Mouse (Mus musculus) limb, embryonic 10.5 days (tissue): ENCODE measurements around the gene Ppp3r1. TPM values are rescaled to one million over a fixed set of nuclear protein-coding genes. Genes with fewer than 3 reads are reported as not detected.

Experiments used
- DNase-seq: peaks from one replicate; pipeline ENCODE4 v3.0.0-alpha.2; 2017; ENCODE audit warnings: low spot score
- H3K27ac ChIP-seq: fragments of 300-500 bp; sonication (generic); 2 replicates; pipeline ENCODE4 v1.5.1; 2016; ENCODE audit warnings: mild to moderate bottlenecking
- H3K27me3 ChIP-seq: fragments of 300-500 bp; sonication (generic); 2 replicates; pipeline ENCODE4 v1.6.1; 2016; ENCODE audit warnings: low read depth, mild to moderate bottlenecking; ENCODE audit not compliant: poor library complexity, severe bottlenecking
- H3K36me3 ChIP-seq: fragments of 300-500 bp; sonication (generic); 2 replicates; pipeline ENCODE4 v1.6.1; 2016; ENCODE audit warnings: mild to moderate bottlenecking, moderate library complexity
- H3K4me1 ChIP-seq: fragments of 300-500 bp; sonication (generic); 2 replicates; pipeline ENCODE4 v1.6.1; 2016
- H3K4me3 ChIP-seq: fragments of 300-500 bp; sonication (generic); 2 replicates; pipeline ENCODE4 v1.5.1; 2016; ENCODE audit warnings: mild to moderate bottlenecking, moderate library complexity
- H3K9me3 ChIP-seq: fragments of 300-500 bp; sonication (generic); replicated peaks from 2 replicates; pipeline ENCODE4 v1.6.1; 2016; ENCODE audit warnings: mild to moderate bottlenecking
- WGBS: fragments of 180-500 bp; shearing (Covaris S2); methylation state at CpG from one replicate; pipeline ENCODE4 v1.1.7; 2016; 5-methylcytosine and 5-hydroxymethylcytosine counted together
- polyA plus RNA-seq: library from polyadenylated mRNA; unstranded; fragments of >200 nt; fragmentation: Nextera tagmentation; extraction: Ambion mirVana; gene quantifications from 2 replicates; pipeline ENCODE4 v1.2.1, GENCODE M21; 2016

Ppp3r1 gene
- polyA plus RNA-seq, result 69.3 and 74.8 TPM in 2 replicates

DNA sequence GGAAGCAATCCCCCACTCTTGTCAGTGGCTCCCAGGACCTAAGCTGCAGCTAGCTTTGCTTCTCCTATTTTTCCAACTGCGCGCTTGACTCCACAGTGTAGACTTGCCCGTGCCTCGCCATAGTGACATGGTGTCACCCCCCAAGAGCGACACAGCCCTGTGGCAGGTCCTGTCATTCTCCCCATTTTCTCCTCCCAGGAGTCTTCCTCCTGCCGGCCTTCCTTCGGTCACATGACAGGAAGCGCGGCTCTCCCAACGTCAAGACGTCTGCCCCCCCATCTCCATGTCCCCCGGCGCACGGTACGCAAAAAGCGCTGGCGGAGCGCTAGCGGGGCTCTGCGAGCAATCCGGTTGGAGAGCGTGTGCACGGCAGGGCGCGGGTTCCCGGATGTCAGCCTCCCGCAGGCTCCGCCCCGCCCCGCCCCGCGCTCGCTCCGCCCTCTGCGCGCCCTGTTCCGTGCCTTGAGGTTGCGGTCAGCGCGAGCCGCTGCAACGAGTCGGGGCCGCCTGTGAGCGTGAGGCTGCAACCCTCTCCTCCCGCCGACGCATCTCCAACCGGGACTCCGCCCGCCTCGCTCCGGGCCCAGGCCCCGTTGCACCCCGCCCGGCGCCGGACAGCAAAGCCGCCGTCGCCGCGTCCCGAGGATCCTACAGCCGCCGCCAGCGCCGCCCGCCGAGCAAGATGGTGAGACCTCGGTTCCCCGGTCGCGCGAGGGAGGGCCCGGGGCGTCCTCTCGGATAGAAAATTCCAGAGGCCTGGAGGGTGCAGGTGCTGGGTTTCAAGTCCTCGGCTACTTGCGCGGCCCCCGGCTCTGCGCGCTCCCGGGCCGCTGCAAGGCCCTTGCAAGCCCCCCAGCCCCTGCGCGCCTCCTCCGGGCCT is at the start of gene Ppp3r1:
TSS of gene Ppp3r1 (plus strand) at position 406 of the 880 bp plus-strand sequence.
- Histone ChIP-seq H3K27ac (peak within 1 kb of the TSS; percentile 97), H3K36me3 (no peaks in the 10 kb centered on the region), H3K4me3 (peak within 1 kb of the TSS; percentile 97), H3K9me3 (no peaks in the 10 kb centered on the region), H3K4me1 (peaks cover 8% of the 10 kb centered on the region), H3K27me3 (no peaks in the 10 kb centered on the region)
- DNase-seq, result peak; percentile 98
- under 1% methylated on average over 84 of the region's 89 CpGs for WGBS

DNA sequence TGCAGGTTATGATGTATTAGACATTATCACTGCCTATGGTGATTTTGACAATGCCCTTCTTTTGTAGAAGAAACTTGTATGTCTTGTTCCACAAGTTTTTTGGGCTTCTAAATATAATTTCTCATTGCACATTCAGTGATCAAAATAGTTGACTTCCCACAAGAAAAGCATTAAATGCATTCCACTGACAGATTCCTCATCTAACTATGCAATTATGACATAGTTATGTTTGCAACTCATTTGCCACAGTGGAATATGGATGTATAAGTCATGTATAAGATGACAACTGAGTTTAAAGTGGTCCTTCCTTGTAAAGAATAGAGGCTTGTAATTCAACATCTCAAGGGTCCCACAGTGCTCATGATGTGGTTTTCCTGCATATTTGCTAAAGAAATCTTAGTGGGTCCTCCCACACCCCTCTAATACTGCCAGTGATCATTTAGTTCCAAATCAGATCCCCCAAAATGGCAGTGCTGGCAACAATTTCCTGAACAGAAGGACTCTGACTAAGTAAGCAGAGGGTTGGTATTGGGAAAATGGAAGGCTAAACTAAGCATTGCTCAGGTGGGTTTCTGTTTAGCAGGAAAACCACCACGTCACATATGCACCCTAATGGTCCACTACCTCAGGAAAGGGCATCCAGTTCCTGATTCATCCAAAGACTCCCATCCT is 46.5 kb upstream of the Ppp3r1 start:
- Histone ChIP-seq H3K4me3 (no peak overlapping the region), H3K9me3 (no peaks in the 10 kb centered on the region), H3K4me1 (no peaks in the 10 kb centered on the region), H3K36me3 (no peaks in the 10 kb centered on the region), H3K27me3 (no peaks in the 10 kb centered on the region), H3K27ac (no peak overlapping the region)
- no peak for DNase-seq
- 83% methylated on average over 1 of the region's 1 CpGs for WGBS

DNA sequence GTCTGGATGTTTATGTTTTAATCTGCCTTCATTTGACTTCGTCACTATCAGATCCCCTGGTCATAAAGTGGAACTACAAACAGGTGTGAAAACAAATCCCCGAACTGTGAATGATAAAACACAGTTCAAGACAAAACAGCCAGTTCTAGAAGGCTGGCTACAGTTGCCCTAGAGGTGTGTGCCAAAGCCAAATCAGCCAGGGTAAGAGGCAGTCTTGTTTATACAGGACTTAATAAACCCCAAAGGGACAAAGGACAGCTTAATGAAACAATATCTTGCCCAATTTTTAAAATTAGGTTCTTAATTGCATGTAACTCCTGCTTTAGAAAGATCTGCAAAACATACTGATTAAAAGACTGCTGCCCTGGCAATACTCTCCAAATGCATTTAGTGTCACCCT is 32.6 kb upstream of the Ppp3r1 start:
- Histone ChIP-seq H3K4me1 (no peaks in the 10 kb centered on the region), H3K27me3 (no peaks in the 10 kb centered on the region), H3K27ac (no peak overlapping the region), H3K36me3 (no peaks in the 10 kb centered on the region), H3K4me3 (no peak overlapping the region), H3K9me3 (no peaks in the 10 kb centered on the region)
- no peak for DNase-seq
- 65% methylated on average over 2 of the region's 2 CpGs for WGBS

DNA sequence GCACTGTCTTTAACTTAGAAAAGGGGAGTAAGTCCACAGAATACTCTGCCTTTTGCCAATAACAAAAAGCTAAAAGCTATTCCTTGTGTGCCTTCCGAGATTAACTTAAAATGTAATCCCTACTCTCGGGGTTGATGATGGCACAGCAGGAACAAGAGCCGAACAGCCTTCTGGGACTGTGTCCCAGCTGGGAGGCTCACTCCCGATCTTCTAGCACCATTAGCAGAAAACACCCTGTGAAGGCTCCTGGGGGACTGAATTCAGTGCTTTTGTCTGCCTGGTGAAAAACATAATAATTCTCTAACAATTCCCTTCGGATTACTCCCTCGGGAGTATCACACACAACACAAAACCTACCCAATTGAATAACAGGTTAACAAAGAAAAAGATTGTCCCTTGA is 23.4 kb upstream of the Ppp3r1 start:
- no peak for DNase-seq
- H3K9me3 ChIP-seq, result no peaks in the 10 kb centered on the region
- H3K27ac ChIP-seq, result no peak overlapping the region
- 47% methylated on average over 6 of the region's 6 CpGs for WGBS
- H3K27me3 ChIP-seq, result no peaks in the 10 kb centered on the region
- no peak overlapping the region for H3K4me3 ChIP-seq
- no peaks in the 10 kb centered on the region for H3K36me3 ChIP-seq
- H3K4me1 ChIP-seq, result no peaks in the 10 kb centered on the region

DNA sequence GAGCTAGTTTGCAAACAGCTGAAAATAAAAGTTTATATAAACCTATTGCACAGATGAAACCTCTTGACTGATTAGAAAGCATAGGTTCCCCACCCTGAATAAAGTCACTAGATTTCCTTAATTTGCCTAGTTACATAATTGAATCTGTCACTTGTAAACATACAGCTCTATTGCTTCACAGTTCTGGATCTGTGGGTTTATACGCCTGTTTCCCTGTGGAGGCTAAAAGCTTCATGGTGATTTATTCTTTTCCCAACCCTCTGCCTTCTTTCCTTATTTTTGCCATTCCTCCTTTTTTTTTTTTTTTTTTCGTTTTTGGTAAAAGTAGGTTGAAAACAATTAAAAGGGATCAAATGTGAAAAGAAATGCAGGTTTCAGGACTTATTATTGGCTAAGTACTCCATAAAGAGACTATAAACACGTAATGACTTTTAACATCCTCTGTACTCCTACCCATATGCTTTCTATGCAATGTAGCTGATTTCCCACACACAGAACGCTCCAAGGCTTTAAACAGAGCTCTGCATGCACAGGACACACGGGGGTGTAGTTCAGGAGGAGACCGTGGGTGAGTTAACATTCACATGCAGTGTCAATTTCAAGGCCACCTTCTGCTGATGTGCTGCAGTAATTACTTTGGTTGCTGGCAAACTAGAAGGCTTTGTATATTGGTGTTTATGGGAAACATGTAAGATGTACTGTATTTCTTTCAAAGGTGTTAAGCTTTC is 20.6 kb upstream of the Ppp3r1 start:
- WGBS, result 71% methylated on average over 6 of the region's 6 CpGs
- H3K36me3 ChIP-seq, result no peaks in the 10 kb centered on the region
- H3K9me3 ChIP-seq, result no peaks in the 10 kb centered on the region
- H3K4me1 ChIP-seq, result no peaks in the 10 kb centered on the region
- no peaks in the 10 kb centered on the region for H3K27me3 ChIP-seq
- H3K4me3 ChIP-seq, result no peak overlapping the region
- no peak overlapping the region for H3K27ac ChIP-seq
- no peak for DNase-seq

DNA sequence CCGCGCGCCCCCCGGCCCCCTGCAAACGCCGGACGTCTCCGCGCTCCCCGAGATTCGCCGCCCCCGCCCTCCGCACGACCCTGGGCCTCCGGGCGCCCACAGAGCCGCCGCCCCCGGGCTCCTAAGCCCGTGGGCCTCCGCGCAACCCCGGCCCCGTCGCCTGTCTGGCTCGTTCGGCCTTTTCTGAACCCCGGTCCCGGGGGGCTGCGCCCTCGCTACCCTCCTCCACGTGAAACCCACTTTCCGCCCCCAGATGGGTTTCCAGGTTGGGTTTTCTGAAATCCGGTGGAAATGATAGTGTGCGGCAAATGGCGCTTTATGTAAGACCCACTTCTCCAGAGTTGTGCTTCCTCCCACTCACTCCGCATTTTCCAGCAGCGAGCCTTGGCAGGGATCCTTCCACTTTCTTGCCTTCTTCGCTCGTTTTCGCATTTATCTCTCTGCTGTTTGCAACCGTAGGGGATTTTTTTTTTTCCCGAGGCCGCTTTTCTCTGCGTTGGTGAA is 727 bp downstream of the Ppp3r1 start:
- Histone ChIP-seq H3K27ac (peak overlapping the region; percentile 97), H3K9me3 (no peaks in the 10 kb centered on the region), H3K36me3 (no peaks in the 10 kb centered on the region), H3K27me3 (no peaks in the 10 kb centered on the region), H3K4me1 (peaks cover 8% of the 10 kb centered on the region), H3K4me3 (peak overlapping the region; percentile 97)
- WGBS, result under 1% methylated on average over 46 of the region's 46 CpGs
- peak; percentile 61 for DNase-seq

DNA sequence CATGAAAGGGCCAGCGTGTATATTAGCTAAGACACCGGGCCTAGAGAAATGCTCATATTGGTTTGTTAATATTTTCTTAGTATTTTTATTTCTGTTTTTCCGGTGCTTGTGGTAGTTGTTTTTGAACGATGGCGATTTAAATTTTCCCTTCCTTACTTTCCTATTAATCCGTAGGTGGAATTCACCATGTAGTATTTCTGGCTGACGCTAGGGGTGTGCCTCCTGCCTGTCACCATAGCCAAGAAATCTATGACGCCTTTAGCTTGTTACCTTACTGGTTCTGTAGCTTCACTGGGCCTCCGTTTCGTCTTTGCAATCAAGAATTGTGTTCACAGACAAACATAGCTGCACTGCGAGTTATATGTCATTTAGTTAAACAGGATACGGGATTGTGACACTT is 1.2 kb downstream of the Ppp3r1 start:
- WGBS, result 4% methylated on average over 12 of the region's 12 CpGs
- Histone ChIP-seq H3K9me3 (no peaks in the 10 kb centered on the region), H3K36me3 (no peaks in the 10 kb centered on the region), H3K4me1 (peaks cover 8% of the 10 kb centered on the region), H3K27ac (peak overlapping the region; percentile 97), H3K27me3 (no peaks in the 10 kb centered on the region), H3K4me3 (peak overlapping the region; percentile 97)
- DNase-seq, result peak; percentile 43

DNA sequence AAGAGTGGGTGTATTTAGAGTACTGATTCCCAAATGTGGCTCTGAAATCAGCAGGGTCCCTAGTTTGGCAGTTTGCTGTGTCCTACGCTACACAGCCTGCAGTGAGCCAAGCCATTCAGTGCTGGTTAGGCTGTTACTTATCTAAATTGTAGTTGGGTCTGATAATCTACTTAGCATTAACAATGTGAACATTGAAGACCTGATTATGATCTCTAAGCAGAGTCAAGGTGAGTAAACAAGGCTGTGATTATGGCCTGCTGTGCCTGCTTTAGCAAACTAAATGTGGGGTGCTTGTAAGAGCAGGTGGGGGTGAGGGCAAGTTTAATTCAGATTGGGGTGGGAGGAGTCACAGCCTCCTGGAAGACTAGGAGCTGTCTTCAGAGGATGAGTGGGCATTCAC is 4.9 kb downstream of the Ppp3r1 start:
- H3K9me3 ChIP-seq, result no peaks in the 10 kb centered on the region
- H3K4me3 ChIP-seq, result no peak overlapping the region
- H3K27ac ChIP-seq, result no peak overlapping the region
- DNase-seq, result no peak
- peaks cover 10% of the 10 kb centered on the region for H3K4me1 ChIP-seq
- no peaks in the 10 kb centered on the region for H3K36me3 ChIP-seq
- no peaks in the 10 kb centered on the region for H3K27me3 ChIP-seq
- 86% methylated on average over 1 of the region's 1 CpGs for WGBS

DNA sequence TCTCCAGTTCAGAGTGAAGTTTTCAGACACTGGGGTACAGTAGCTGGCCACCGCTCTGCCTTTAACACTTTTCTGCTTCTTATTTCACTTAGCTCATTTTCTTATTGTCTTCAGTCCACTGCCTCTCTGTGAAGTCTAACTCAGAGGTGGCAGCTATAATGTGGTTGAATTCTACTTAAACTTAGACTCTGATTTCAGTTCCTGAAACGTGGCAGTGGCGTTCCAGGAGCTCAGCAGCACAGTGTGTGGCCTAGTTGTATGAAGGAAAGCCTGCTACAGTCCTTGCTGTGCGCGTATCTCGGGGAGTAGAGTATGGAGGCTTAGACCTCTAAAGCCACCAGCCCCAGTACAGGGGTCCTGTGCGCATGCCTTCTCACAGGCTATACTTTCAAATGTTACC is 7.6 kb downstream of the Ppp3r1 start:
- H3K4me3 ChIP-seq, result no peak overlapping the region
- no peaks in the 10 kb centered on the region for H3K27me3 ChIP-seq
- no peaks in the 10 kb centered on the region for H3K36me3 ChIP-seq
- 94% methylated on average over 7 of the region's 7 CpGs for WGBS
- H3K27ac ChIP-seq, result no peak overlapping the region
- 0 out of 2 replicates have a peak, but pooled peaks cover 3% of the 10 kb centered on the region for H3K4me1 ChIP-seq
- DNase-seq, result no peak
- no peaks in the 10 kb centered on the region for H3K9me3 ChIP-seq

DNA sequence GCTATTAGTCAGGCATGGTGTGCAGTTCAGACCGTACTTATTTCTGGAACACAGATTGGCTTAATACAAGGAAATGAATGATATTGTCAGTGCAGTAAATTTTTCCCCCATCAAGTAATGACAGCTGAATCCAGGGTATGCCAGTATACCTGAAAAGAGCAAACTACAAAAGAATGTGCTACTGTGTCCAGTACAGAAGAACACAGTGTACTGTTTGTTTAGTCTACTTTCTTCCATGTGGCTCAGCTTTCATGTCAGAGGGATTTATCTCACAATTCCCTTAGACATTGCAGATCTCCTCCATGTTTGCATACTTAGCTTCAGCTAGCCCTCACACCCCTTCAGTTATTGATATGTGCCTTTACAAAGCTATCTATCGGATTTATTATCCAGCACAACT is 10.2 kb downstream of the Ppp3r1 start:
- 96% methylated on average over 2 of the region's 2 CpGs for WGBS
- H3K27ac ChIP-seq, result no peak overlapping the region
- H3K4me1 ChIP-seq, result 0 out of 2 replicates have a peak, but pooled peaks cover 3% of the 10 kb centered on the region
- DNase-seq, result no peak
- peaks cover 10% of the 10 kb centered on the region for H3K36me3 ChIP-seq
- H3K4me3 ChIP-seq, result no peak overlapping the region
- H3K9me3 ChIP-seq, result no peaks in the 10 kb centered on the region
- H3K27me3 ChIP-seq, result no peaks in the 10 kb centered on the region

DNA sequence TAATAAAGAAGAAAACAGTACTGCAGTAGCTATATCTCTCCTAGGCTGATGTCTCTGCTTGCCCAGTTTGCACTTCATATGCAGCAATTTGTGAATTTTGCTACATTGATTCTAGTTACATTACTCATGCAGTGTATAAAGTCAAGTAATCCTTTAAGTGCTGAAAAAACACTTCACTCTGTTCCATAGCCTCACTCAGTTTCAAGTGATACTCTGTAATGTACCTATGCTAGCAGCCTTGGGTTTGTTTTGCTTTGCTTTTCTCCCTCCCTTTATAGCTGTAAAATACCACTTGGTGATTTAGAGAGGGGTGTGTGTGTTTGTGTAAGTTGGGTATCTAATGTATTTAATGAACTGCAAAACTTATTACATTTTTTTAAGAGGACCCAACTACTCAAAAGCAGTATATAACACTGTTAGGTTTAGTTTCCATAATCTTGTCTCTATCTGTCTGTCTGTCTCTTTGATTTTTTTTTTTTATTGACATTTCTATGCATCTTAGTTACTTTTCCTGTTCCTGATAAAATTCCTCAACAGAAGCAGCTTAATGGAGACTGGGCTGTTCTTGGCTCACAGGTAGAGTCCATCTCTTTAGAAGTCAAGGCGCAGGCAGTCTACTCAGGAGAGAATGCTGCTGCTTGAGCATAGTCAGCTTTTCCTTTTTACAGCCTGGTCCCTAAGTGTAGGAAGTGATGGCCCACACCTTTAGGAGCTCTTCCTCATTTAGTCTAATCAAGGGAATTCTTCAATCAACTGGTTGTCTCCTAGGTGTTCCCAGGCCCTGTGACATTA is 12.1 kb downstream of the Ppp3r1 start:
- H3K27ac ChIP-seq, result no peak overlapping the region
- no peak for DNase-seq
- H3K27me3 ChIP-seq, result no peaks in the 10 kb centered on the region
- no peaks in the 10 kb centered on the region for H3K9me3 ChIP-seq
- 0 out of 2 replicates have a peak, but pooled peaks cover 3% of the 10 kb centered on the region for H3K4me1 ChIP-seq
- peaks cover 10% of the 10 kb centered on the region for H3K36me3 ChIP-seq
- no peak overlapping the region for H3K4me3 ChIP-seq
- 97% methylated on average over 1 of the region's 1 CpGs for WGBS

DNA sequence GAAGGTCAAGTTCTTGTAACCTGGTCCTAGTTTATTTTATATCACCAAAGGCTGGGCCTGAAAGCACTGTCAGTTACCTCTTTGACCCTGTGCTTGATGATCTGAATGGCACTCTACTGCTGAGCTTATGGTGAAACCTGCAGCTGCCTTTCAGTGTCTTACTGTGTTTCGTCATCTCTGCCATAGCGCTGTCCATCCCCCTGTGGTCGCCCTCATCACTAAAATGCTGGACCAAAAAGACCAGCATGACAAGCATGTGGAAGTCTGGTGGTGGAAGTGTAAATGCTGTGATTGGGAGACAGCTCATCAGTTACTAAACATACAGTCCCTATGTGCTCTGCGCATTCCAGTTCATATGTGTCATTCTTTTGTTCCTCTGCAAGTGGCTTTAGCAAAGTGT is 13.2 kb downstream of the Ppp3r1 start:
- WGBS, result 96% methylated on average over 4 of the region's 4 CpGs

More for the DNA sequence above, 13.2 kb downstream of the Ppp3r1 start:
- 0 out of 2 replicates have a peak, but pooled peaks cover 1% of the 10 kb centered on the region for H3K4me1 ChIP-seq
- peaks cover 13% of the 10 kb centered on the region for H3K36me3 ChIP-seq
- H3K4me3 ChIP-seq, result no peak overlapping the region
- H3K27me3 ChIP-seq, result no peaks in the 10 kb centered on the region
- H3K27ac ChIP-seq, result no peak overlapping the region
- H3K9me3 ChIP-seq, result no peaks in the 10 kb centered on the region
- DNase-seq, result no peak
